Mouse (Mus musculus) left cerebral cortex, adult 18-20 months (tissue): ENCODE data around the gene Lgals4. TPM values are rescaled to one million over a fixed set of nuclear protein-coding genes. Genes with fewer than 3 reads are reported as not detected.

Experiments
- total RNA-seq, 2 experiments: library from RNA; stranded (reverse); gene quantifications; 2 replicates each; pipeline ENCODE4 v1.2.3; 2021

The Lgals4 gene
- total RNA-seq, 2 experiments from 2014 or later: 1.9 to 2.4 TPM

Other genes starting within 250 kb of the Lgals4 start
- 10 to 100 TPM; 67.8 to 80.1 TPM for gene Samd4b, start 235.7 kb upstream of the Lgals4 start, total RNA-seq
- 1 to 10 TPM; 8.6 to 8.8 TPM for gene Pak4, start 235.7 kb upstream of the Lgals4 start, total RNA-seq
- 1 to 10 TPM; 2.2 to 2.4 TPM for gene Acp7, start 202.5 kb upstream of the Lgals4 start, total RNA-seq
- gene Fbxo27, start 141.0 kb upstream of the Lgals4 start, total RNA-seq: 10 to 100 TPM; 24.6 TPM
- gene Fbxo17, start 117.0 kb upstream of the Lgals4 start, total RNA-seq: 1 to 10 TPM; 1.9 to 2.3 TPM
- gene Mrps12, start 92.0 kb upstream of the Lgals4 start, total RNA-seq: 10 to 100 TPM; 62.8 to 71.0 TPM
- 10 to 100 TPM; 11.0 to 11.6 TPM for gene Sars2, start 91.9 kb upstream of the Lgals4 start, total RNA-seq
- gene Ccer2, start 77.7 kb upstream of the Lgals4 start, total RNA-seq: 1 to 10 TPM; 1.1 to 2.9 TPM
- 100 to 1,000 TPM; 120 to 122 TPM for gene Sirt2, start 67.1 kb upstream of the Lgals4 start, total RNA-seq
- 10 to 100 TPM; 35.0 to 38.6 TPM for gene Nfkbib, start 66.3 kb upstream of the Lgals4 start, total RNA-seq
- gene Rinl, start 44.9 kb upstream of the Lgals4 start, total RNA-seq: 1 to 10 TPM; 2.1 to 3.9 TPM
- 100 to 1,000 TPM; 427 to 456 TPM for gene Hnrnpl, start 25.3 kb upstream of the Lgals4 start, total RNA-seq
- gene Ech1, start 8.6 kb upstream of the Lgals4 start, total RNA-seq: 10 to 100 TPM; 53.5 to 56.6 TPM
- gene Lgals7, start 30.0 kb downstream of the Lgals4 start, total RNA-seq: under 1 TPM in 1 of 2 experiments, not detected in 1; 0.74 TPM
- under 1 TPM; 0.61 to 0.95 TPM for gene Capn12, start 47.6 kb downstream of the Lgals4 start, total RNA-seq
- 100 to 1,000 TPM; 192 TPM for gene Actn4, start 128.5 kb downstream of the Lgals4 start, total RNA-seq
- gene Eif3k, start 148.0 kb downstream of the Lgals4 start, total RNA-seq: 100 to 1,000 TPM; 196 to 199 TPM
- gene Map4k1, start 148.2 kb downstream of the Lgals4 start, total RNA-seq: 1 to 10 TPM; 1.0 to 1.7 TPM